Mouse (Mus musculus) olfactory bulb, adult 2 months (tissue): ENCODE results near the gene Spint2. TPM values are rescaled to one million over a fixed set of nuclear protein-coding genes. Genes with fewer than 3 reads are reported as not detected.

Experiments used
- H3K27ac ChIP-seq: fragments of 200-500 bp; 2 replicates; pipeline ENCODE4 v1.5.1; 2012; ENCODE audit warnings: low read depth, low read length; ENCODE audit not compliant: insufficient read depth
- H3K4me1 ChIP-seq: fragments of 200-500 bp; 2 replicates; pipeline ENCODE4 v1.6.1; 2012; ENCODE audit warnings: low read length; ENCODE audit not compliant: control insufficient read depth, insufficient read depth
- H3K4me3 ChIP-seq: fragments of 200-500 bp; 2 replicates; pipeline ENCODE4 v1.5.1; 2012; ENCODE audit warnings: mild to moderate bottlenecking, low read depth, low read length, moderate library complexity; ENCODE audit not compliant: insufficient read depth
- CTCF ChIP-seq: fragments of 200-500 bp; IDR thresholded peaks from 2 replicates; pipeline ENCODE4 v1.5.1; 2012; ENCODE audit warnings: low read depth, mild to moderate bottlenecking, low read length, moderate library complexity; ENCODE audit not compliant: insufficient read depth
- POLR2A ChIP-seq: fragments of 200-500 bp; IDR thresholded peaks from 2 replicates; pipeline ENCODE4 v1.6.1; 2012; ENCODE audit warnings: mild to moderate bottlenecking, low read depth, low read length, moderate library complexity; ENCODE audit not compliant: insufficient read depth
- WGBS: fragments of 180-500 bp; shearing (Covaris S2); methylation state at CpG from one replicate; pipeline ENCODE4 v1.1.7; 2018; 5-methylcytosine and 5-hydroxymethylcytosine counted together
- polyA plus RNA-seq: library from polyadenylated mRNA; stranded (reverse); fragments of >200 nt; gene quantifications from 2 replicates; pipeline ENCODE4 v1.2.4, GENCODE M21; 2012; ENCODE audit warnings: low replicate concordance; ENCODE audit not compliant: missing spikeins, insufficient read depth, insufficient read length

The Spint2 gene
- polyA plus RNA-seq, 1 experiment = not detected

DNA sequence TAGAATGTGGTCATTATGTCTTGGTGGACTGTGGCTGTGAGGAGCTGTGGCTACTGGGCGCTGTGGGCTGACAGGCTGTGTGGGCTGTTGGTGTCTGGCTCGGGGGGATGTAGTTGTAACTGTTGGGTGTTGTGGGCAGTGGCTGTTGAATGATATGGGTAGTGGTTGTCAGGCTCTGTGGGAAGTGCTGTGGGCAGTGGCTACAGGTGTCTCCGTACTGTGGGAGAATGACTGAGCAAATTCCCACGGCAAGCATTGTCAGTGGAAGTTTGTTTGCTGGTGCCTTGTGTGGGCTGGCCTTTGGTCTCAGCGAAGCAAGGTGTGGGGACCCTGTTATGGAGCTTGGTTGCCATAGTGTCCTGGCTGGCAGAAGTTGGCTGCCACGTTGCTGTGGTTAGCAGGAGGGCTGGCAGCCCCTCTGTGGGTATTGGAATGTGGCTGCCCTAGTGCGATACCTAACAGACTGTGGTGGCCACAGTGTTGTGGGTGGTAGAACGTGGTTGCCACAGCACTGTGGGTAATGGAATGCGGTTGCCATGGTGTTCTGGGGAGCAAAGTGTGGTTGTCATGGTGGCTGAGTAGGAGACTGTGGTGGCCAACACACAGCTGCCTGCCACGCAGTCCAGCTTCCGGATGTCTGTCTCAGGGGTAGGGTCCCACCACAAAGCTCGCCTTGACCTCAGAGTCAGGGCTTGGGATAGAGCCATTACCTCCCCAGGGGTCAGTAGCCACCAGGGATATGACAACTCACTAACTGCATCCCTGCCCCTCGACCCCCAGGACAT lies 33.3 kb upstream of the Spint2 start:
- Histone ChIP-seq H3K4me3 (peak overlapping the region; percentile 1; the same call in 1 of the 2 replicates), H3K27ac (peak overlapping the region; percentile 93), H3K4me1 (peaks cover 78% of the 10 kb centered on the region)
- TF ChIP-seq POLR2A = no peak
- no peak for TF ChIP-seq CTCF
- WGBS = 28% methylated on average over 13 of the region's 13 CpGs

GRCm38 (mm10) chr7:29313572-29314261 lies 32.0 kb upstream of the Spint2 start:
- 40% methylated on average over 9 of the region's 9 CpGs for WGBS
- Histone ChIP-seq H3K27ac (peak overlapping the region; percentile 93), H3K4me3 (peak overlapping the region; percentile 19), H3K4me1 (peaks cover 64% of the 10 kb centered on the region)
- TF ChIP-seq POLR2A = no peak
- TF ChIP-seq CTCF = no peak

DNA sequence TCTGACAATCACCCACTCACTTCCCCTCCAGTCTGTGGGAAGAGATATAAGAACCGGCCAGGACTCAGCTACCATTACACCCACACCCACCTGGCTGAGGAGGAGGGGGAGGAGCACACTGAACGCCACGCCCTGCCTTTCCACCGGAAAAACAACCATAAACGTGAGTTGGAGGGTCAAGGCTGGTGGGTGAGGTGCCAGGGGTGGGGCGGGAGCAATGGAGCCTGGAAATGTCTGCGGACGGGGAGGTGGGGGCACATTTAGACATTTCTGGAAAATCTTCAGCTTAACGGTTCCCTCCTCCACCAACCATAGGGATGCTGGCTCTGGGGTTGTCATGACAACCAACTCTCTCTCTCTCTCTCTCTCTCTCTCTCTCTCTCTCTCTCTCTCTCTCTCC lies 31.3 kb upstream of the Spint2 start:
- peak overlapping the region; percentile 93 for H3K27ac ChIP-seq
- H3K4me3 ChIP-seq = peak overlapping the region; percentile 39
- 14% methylated on average over 9 of the region's 9 CpGs for whole genome bisulfite sequencing
- H3K4me1 ChIP-seq = peaks cover 58% of the 10 kb centered on the region
- no peak for TF ChIP-seq CTCF
- TF ChIP-seq POLR2A = no peak

- Histone ChIP-seq H3K4me3 (peak overlapping the region; percentile 57), H3K27ac (peak overlapping the region; percentile 35), H3K4me1 (peaks cover 45% of the 10 kb centered on the region)
- 2% methylated on average over 5 of the region's 5 CpGs for WGBS
- TF ChIP-seq POLR2A (no peak), CTCF (no peak)
Measured at GRCm38 (mm10) chr7:29309749-29310148, 28.0 kb upstream of the Spint2 start.

DNA sequence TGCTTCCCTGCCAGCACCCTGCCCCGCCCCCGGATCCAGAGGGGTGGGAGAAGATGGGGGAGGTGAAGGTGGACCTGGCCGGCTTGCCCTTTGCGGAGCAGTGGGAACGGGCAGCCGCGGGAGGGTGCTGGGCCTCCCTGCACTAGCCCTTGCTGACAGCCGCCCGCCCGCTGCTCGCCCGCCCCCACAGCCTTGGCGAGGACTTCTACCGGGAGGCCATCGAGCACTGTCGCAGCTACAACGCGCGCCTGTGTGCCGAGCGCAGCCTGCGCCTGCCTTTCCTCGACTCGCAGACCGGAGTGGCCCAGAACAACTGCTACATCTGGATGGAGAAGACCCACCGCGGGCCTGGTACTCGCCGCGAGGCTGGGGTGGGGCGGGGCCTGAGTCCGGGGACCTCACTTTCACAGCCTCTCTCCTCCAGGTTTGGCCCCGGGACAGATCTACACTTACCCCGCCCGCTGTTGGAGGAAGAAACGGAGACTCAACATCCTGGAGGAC lies 27.6 kb upstream of the Spint2 start:
- TF ChIP-seq CTCF (no peak), POLR2A (peak; percentile 19; the same call in 1 of the 2 replicates)
- H3K4me1 ChIP-seq = peaks cover 41% of the 10 kb centered on the region
- peak overlapping the region; percentile 35 for H3K27ac ChIP-seq
- WGBS = under 1% methylated on average over 36 of the region's 36 CpGs
- H3K4me3 ChIP-seq = peak overlapping the region; percentile 57

DNA sequence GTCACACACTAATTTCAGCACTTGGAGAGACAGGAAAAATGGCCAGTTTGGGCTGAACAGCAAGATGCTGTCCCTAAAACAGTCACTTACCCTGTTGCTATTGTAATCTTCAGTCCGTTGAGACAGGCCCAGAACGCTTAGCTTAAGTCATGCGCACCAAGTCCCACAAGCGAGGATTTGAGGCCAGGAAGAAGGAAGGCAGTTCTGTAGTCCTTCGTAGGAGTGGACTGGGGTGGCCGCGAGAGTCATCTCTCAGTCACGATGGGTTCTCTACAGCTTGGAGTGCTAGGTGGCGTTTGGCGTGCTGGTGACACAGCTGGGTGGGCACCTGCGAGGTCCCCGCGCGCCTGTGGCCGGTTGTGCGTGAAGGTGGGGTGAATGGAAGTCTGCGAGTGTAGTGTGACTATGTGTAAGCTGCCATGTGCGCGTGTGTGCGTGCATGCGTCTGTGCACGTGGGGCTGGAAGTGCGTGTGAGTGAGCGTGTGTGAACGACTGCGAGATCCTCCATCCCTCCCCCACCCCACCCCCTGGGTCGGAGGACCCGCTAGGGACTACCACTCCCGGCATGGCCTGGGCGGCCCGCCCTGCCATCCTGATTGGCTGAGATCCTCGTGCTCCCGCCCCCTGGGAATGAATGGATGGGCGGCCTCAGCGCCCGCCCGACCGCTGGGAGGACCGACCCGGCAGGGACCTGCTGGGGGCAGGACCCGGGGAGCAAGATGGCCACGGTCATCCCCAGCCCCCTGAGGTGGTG lies 25.8 kb upstream of the Spint2 start:
- H3K27ac ChIP-seq = peak overlapping the region; percentile 23
- H3K4me3 ChIP-seq = peak overlapping the region; percentile 74
- WGBS = 1% methylated on average over 42 of the region's 42 CpGs
- peaks cover 25% of the 10 kb centered on the region for H3K4me1 ChIP-seq
- peak; percentile 33; the same call in 1 of the 2 replicates for TF ChIP-seq POLR2A
- TF ChIP-seq CTCF = no peak

DNA sequence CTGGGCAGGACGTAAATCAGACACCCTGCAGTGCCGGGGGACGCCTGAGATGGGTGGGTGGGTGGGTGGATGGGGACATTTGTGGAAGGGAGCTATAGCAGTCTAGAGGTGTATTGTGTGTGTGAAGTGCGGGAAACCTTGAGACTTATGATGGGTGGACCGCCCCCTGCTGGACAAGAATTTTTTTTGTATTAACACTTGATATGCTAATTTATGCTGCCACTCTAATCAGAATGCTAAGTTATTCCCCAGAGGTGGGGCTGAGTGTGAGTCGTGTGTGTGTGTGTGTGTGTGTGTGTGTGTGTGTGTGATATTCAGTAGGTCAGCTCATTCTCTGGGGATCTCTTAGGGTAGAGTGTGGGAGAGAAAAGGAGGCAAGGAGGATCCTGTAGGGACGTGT lies 24.9 kb upstream of the Spint2 start:
- Histone ChIP-seq H3K27ac (peak overlapping the region; percentile 39), H3K4me1 (peaks cover 24% of the 10 kb centered on the region), H3K4me3 (no peak overlapping the region)
- TF ChIP-seq POLR2A (no peak), CTCF (no peak)
- WGBS = 19% methylated on average over 7 of the region's 7 CpGs

GRCm38 (mm10) chr7:29306108-29306507 lies 24.4 kb upstream of the Spint2 start:
- 32% methylated on average over 7 of the region's 7 CpGs for WGBS
- no peak for TF ChIP-seq POLR2A
- TF ChIP-seq CTCF = no peak

GRCm38 (mm10) chr7:29305263-29305988 lies 23.7 kb upstream of the Spint2 start:
- TF ChIP-seq CTCF (no peak), POLR2A (no peak)
- peak overlapping the region; percentile 88 for H3K4me3 ChIP-seq
- 20% methylated on average over 9 of the region's 9 CpGs for WGBS
- H3K4me1 ChIP-seq = peaks cover 20% of the 10 kb centered on the region
- peak overlapping the region; percentile 90 for H3K27ac ChIP-seq

More at GRCm38 (mm10) chr7:29306108-29306507, 24.4 kb upstream of the Spint2 start:
- Histone ChIP-seq H3K27ac (peak overlapping the region; percentile 27; the same call in 1 of the 2 replicates), H3K4me1 (peaks cover 22% of the 10 kb centered on the region), H3K4me3 (peak overlapping the region; percentile 8; the same call in 1 of the 2 replicates)
